Mouse (Mus musculus) spleen, postnatal 36 days (tissue): ENCODE results near the gene Coq10b.

Experiments
- DNase-seq, 2 experiments: peaks; one replicate each; pipeline ENCODE4 v3.0.0; 2022; ENCODE audit warnings: low spot score in 2 of 2, mixed read lengths in 1 of 2

The Coq10b gene

DNA sequence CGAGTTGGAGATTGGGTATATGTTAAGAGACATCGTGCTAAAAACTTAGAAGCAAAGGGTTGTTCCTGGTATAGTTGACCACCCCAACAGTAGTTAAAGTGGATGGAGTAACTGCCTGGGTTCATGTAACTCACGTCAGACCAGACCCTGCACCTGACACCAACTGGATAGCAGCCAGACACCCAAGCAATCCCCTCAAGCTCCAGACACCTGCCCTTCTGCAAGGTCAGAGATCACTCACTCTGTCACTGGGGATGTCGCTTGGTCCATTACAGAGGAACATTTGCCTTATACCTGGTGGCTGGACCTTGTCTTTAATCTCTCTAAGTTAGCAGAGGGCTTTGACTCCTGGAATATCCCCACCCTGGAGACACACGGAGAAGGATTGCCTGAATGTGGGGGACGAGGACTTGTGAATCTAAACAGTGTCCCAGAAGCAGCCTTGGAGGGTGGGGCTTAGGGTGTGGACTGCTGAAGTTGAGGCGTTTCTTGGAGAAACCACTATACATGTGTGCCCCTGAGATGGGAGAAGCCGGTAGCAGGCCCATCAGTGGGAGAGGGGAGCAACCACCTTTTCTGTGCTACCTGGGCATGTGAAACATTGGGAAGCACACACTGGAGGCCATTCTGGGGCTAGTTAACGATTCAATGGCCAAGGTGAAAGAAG is 54.5 kb downstream of the Coq10b start:
- DNase-seq = no peak

DNA sequence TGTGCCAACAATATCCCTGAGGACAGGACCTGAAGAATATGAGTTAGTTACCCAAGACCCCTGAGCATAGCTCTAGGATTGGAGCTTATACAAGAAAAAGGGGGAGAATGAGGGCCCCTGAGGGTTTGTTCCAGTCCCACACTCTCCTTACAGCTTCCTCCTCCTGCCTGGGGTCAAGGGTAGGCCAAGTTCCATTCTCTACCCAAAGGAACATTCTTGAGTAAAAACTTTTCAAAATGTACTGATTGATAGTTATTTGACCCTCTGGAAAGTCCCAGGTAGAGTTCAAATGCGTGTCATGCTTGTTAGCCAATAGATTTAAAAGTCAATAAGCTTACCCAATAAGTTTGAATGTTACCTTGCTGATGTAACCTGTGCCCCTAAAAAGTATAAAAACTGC is 55.1 kb downstream of the Coq10b start:
- no peak for DNase-seq

DNA sequence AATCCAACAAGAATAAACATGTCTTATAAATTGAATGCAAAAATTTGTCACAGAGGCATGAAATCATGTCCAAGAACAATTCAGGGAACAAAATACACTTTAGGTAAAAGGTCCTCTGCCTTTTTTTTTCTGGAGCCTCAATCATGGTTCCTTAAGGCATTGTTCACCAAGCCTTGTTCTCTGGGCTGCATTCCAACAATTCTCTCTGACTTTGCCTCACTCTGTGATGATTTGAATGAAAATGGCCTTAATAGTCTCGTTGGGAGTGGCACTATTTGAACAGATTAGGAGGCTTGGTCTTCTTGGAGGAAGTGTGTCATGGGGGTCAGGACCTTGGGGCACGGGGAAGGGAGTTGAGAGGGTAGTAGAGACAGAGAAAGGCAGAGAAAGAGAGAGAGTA is 55.9 kb downstream of the Coq10b start:
- DNase-seq = no peak

DNA sequence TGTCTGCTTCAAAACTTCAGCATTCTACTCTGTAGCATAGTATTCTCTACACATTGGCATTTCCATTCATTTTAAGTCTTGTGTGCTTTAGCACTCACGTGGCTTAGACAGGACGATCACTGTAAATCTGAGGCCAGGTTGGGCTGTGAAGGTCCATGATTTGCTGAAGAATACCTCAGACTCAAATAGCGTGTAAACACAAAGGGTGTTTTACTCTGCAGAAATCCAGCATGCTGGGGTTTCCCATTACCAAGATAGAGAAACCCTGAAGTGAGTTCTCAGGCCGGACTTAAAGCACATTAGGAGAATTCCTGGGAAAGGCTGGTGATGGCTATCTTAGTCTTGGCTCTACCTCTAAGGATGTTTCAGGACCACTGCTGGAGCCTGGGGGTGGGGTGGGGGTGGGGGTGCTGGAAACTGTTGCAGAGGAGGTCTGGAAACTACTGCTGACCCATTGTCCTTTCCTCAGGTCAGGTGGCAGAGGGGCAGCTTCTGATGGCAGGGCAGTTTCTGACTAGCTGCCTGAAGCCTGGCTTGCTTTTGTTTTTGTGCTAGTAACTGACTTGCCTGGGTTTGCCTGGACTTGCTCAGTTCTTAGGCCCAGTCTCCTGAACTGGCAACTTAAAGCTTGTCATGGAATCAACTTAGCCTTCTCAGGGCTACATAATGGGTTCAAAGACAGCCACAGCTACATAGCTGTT is 56.6 kb downstream of the Coq10b start:
- DNase-seq = no peak
